Mouse (Mus musculus): Measurements from ENCODE around the gene Cntnap2.

Gene Cntnap2

GRCm38 (mm10) chr6:45345396-45345795, 286.2 kb downstream of the Cntnap2 start:
- no peak for DNase-seq

- no peak for DNase-seq
These were observed 286.8 kb downstream of the Cntnap2 start for GRCm38 (mm10) chr6:45345953-45346352.

- DNase-seq: peak; percentile 12 to 23
These were observed 307.3 kb downstream of the Cntnap2 start for GRCm38 (mm10) chr6:45366442-45366841.

- peak; percentile 45 to 67 for DNase-seq
These were observed 322.0 kb downstream of the Cntnap2 start for GRCm38 (mm10) chr6:45381126-45381525.

- peak; percentile 22 for DNase-seq
These were observed 329.9 kb downstream of the Cntnap2 start for GRCm38 (mm10) chr6:45389034-45389433.

- no peak for DNase-seq
These were observed 354.5 kb downstream of the Cntnap2 start for GRCm38 (mm10) chr6:45413629-45414028.

GRCm38 (mm10) chr6:45455424-45455823, 396.3 kb downstream of the Cntnap2 start:
- no peak for DNase-seq

- DNase-seq: peak in 1 of 2 experiments; percentile 4
These were observed 459.1 kb downstream of the Cntnap2 start for GRCm38 (mm10) chr6:45518221-45518620.

- DNase-seq: no peak
These were observed 477.8 kb downstream of the Cntnap2 start for GRCm38 (mm10) chr6:45536999-45537398.

GRCm38 (mm10) chr6:45544319-45544875, 485.2 kb downstream of the Cntnap2 start:
- peak; percentile 33 to 37 for DNase-seq

GRCm38 (mm10) chr6:45559724-45560123, 500.6 kb downstream of the Cntnap2 start:
- no peak for DNase-seq

- DNase-seq: peak; percentile 72 to 85
These were observed 525.4 kb downstream of the Cntnap2 start for GRCm38 (mm10) chr6:45584467-45585094.

- no peak for DNase-seq
These were observed 529.9 kb downstream of the Cntnap2 start for GRCm38 (mm10) chr6:45589084-45589483.

GRCm38 (mm10) chr6:45647017-45647416, 587.9 kb downstream of the Cntnap2 start:
- no peak for DNase-seq

- no peak for DNase-seq
These were observed 589.3 kb downstream of the Cntnap2 start for GRCm38 (mm10) chr6:45648419-45648818.

- DNase-seq: no peak
These were observed 641.1 kb downstream of the Cntnap2 start for GRCm38 (mm10) chr6:45700287-45700686.

- DNase-seq: no peak
These were observed 732.5 kb downstream of the Cntnap2 start for GRCm38 (mm10) chr6:45791612-45792011.

- DNase-seq: no peak
These were observed 782.6 kb downstream of the Cntnap2 start for GRCm38 (mm10) chr6:45841626-45842341.

GRCm38 (mm10) chr6:45843736-45844135, 784.6 kb downstream of the Cntnap2 start:
- no peak for DNase-seq

GRCm38 (mm10) chr6:45871409-45871992, 812.3 kb downstream of the Cntnap2 start:
- DNase-seq: no peak

- DNase-seq: no peak
These were observed 826.3 kb downstream of the Cntnap2 start for GRCm38 (mm10) chr6:45885486-45885885.

- no peak for DNase-seq
These were observed 828.7 kb downstream of the Cntnap2 start for GRCm38 (mm10) chr6:45887901-45888300.

- DNase-seq: no peak
These were observed 879.1 kb downstream of the Cntnap2 start for GRCm38 (mm10) chr6:45938263-45938662.

GRCm38 (mm10) chr6:45938775-45939174, 879.6 kb downstream of the Cntnap2 start:
- DNase-seq: no peak
